Mouse (Mus musculus) CD4-positive, CD25-positive, alpha-beta regulatory T cell (primary cell): ENCODE data around the gene Ccdc73. TPM values are rescaled to one million over a fixed set of nuclear protein-coding genes. Genes with fewer than 3 reads are reported as not detected.

Experiments
- polyA plus RNA-seq: library from polyadenylated mRNA; unstranded; fragments of 100-300 nt; shearing (Covaris generic); gene quantifications from one replicate; pipeline ENCODE4 v1.2.1, GENCODE M21; 2017

Ccdc73 gene
- polyA plus RNA-seq: 4.1 TPM

GRCm38 (mm10) chr2:104867282-104867855 lies at the start of gene Ccdc73:
Gene Ccdc73 (plus strand): TSS chr2:104867805.

DNA sequence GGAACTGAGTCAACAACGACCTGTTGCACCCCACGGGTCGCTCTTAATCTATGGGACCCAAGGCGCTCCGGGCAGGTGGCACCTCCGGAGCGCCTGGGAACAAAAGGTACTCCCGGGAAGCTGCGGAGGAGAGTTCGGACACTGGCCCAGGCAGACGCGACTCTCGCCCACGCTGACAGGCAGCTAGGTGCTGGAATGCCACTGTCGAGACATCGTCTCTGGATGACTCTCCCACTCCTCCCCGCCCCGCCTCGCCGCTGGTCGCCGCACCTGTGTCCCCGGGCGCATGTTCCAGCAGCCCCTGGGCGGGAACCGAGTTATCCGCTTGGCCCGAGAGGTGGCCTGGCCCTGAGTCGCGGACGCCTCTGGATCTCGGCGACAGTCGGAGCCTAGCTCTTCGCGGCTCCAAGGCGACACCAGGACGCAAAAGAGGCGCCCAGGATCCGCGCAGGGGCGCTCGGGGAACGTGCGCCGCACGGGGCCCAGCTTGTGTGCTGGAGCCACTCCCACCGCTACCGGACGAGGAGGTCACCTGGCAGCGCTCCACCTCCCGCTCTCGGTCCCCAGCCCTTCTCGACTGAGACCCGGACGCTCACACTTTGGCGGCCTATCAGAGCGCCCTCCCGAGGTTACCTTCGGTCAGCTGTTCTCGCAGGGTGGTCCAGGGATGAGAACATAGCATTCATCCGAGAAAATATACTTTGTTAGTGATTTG lies 18.2 kb upstream of the Ccdc73 start, which contains the start of gene Prrg4:
Gene Prrg4 (minus strand): TSS at position 601 of the 715 bp plus-strand sequence.

DNA sequence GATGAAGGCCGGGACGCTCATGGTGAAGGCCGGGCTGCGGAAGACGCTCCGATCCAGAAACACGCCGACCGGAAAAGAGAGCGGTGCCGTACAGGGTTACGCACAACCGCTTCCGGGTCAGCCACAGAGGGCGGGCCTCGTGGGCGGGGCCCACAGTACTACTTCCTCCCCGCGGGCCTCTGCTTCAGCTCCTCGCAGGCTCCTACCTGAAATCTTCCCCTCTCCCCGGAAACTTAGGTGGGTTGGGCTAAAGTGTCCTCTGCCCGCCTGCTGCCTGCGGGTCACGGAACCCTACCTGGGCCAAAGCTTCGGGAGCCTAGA lies 149.3 kb downstream of the Ccdc73 start, which contains the start of gene Eif3m:
Gene Eif3m (minus strand): TSS at position 114 of the 321 bp plus-strand sequence.

Other genes starting within 250 kb of the Ccdc73 start
- gene Tcp11l1, start 155.6 kb upstream of the Ccdc73 start, polyA plus RNA-seq: 0.87 TPM
- gene Pin1rt1, start 151.4 kb upstream of the Ccdc73 start, polyA plus RNA-seq: not detected
- gene Depdc7, start 124.9 kb upstream of the Ccdc73 start, polyA plus RNA-seq: 0.10 TPM
- 3.2 TPM for gene Qser1, start 51.0 kb upstream of the Ccdc73 start, polyA plus RNA-seq
- gene Prrg4, start 17.9 kb upstream of the Ccdc73 start, polyA plus RNA-seq: 1.4 TPM
- 292 TPM for gene Eif3m, start 149.3 kb downstream of the Ccdc73 start, polyA plus RNA-seq
- gene Gm11060, start 224.2 kb downstream of the Ccdc73 start, polyA plus RNA-seq: not detected